Mouse (Mus musculus): Measurements from ENCODE around the gene Vps51.

- no peak for TF ChIP-seq CTCF (IDR thresholded peaks at IDR 0.05; ENCODE audit: control insufficient read depth, insufficient read depth, insufficient read length)
- TF ChIP-seq MYOG (IDR thresholded peaks at IDR 0.05; ENCODE audit: control insufficient read depth, extremely low read depth, insufficient read length), result no peak
- no peak for TF ChIP-seq USF1 (IDR thresholded peaks at IDR 0.05; ENCODE audit: low read depth)
- TF ChIP-seq CEBPB (IDR thresholded peaks at IDR 0.05; ENCODE audit: low read depth), result no peak
- no peak for TF ChIP-seq MAX (IDR thresholded peaks at IDR 0.05)
- no peak for TF ChIP-seq MYOD1 (IDR thresholded peaks at IDR 0.05; ENCODE audit: control insufficient read depth, insufficient read length, low read depth)
- TF ChIP-seq FOSL1 (IDR thresholded peaks at IDR 0.05; ENCODE audit: insufficient read depth, low read length, poor library complexity, severe bottlenecking), result no peak
These were observed 10.5 kb downstream of the Vps51 start for GRCm38 (mm10) chr19:6066571-6066970.

Data from C2C12 (cell line).